Mouse (Mus musculus) gastrocnemius, adult 2 months (tissue): ENCODE results near the gene Cdh6. TPM values are rescaled to one million over a fixed set of nuclear protein-coding genes. Genes with fewer than 3 reads are reported as not detected.

ENCODE experiments used
- DNase-seq: peaks from one replicate; pipeline ENCODE4 v3.0.0; 2022
- H3K27ac ChIP-seq: fragments of 200-600 bp; 2 replicates; pipeline ENCODE4 v1.8.1; 2022; ENCODE audit warnings: mild to moderate bottlenecking
- H3K4me3 ChIP-seq: fragments of 200-600 bp; 2 replicates; pipeline ENCODE4 v1.8.1; 2022; ENCODE audit warnings: mild to moderate bottlenecking, moderate library complexity
- CTCF ChIP-seq: fragments of 200-600 bp; IDR thresholded peaks from 2 replicates; pipeline ENCODE4 v1.8.1; 2022; ENCODE audit warnings: antibody characterized with exemption, mild to moderate bottlenecking, moderate library complexity
- intact Hi-C: fragments of 180-260 bp; cut with DNase I; formaldehyde crosslinking; loops from one replicate; pipeline ENCODE4 v1.15.1; 2025
- long read RNA-seq, 2 experiments: library from polyadenylated mRNA; stranded (forward); transcript quantifications; one replicate each; pipeline ENCODE4 v2.0.0; 2021
- total RNA-seq, 2 experiments: library from RNA; stranded (reverse); gene quantifications; 2 replicates each; pipeline ENCODE4 v1.2.3; 2021

The Cdh6 gene
- total RNA-seq = under 1 TPM; 0.15 to 0.31 TPM
- long read RNA-seq, experiment 1 = 0 reads
- long read RNA-seq, experiment 2 = 0 reads

DNA sequence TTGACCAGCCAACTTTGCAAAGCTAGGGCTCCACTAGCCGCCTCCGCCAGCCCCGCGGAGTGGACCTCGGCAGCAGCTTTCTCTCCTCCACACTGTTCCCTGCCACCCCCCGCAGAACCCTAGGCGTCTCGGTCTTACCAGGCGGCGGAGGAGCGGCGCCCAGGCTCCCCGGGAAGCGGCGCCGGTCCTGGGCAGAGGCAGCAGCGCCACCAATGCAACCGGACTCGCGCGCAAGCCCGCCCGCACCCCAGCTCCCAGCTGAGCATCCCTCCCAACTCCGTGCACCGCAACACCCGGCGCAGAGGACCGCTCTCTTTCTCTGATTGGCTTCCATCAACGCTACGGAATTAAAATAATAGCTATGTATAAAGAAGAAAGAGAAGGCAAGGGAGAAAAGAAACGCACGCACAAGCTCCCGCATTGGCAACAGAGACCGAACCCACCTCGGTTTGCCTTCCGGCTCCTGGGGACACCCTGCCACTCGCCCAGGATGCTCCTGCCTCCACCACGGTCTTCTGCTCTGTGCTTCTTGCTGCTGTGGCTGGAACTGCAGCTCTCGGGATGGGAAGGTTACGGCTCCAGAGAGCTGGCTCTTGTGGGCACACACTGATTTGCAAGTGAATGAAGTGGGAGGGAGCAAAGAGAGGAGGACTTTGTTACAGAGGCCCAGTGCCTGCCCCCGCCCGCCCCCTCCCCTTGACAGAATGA lies at the start of gene Cdh6:
TSS of gene Cdh6 (minus strand) at position 605 of the 708 bp plus-strand sequence.
- intact Hi-C loops = no loop called here
- peak; percentile 42 for DNase-seq
- H3K27ac ChIP-seq = peak within 1 kb of the TSS; percentile 16; the same call in 1 of the 2 replicates
- no peak for TF ChIP-seq CTCF
- H3K4me3 ChIP-seq = peak within 1 kb of the TSS; percentile 70

DNA sequence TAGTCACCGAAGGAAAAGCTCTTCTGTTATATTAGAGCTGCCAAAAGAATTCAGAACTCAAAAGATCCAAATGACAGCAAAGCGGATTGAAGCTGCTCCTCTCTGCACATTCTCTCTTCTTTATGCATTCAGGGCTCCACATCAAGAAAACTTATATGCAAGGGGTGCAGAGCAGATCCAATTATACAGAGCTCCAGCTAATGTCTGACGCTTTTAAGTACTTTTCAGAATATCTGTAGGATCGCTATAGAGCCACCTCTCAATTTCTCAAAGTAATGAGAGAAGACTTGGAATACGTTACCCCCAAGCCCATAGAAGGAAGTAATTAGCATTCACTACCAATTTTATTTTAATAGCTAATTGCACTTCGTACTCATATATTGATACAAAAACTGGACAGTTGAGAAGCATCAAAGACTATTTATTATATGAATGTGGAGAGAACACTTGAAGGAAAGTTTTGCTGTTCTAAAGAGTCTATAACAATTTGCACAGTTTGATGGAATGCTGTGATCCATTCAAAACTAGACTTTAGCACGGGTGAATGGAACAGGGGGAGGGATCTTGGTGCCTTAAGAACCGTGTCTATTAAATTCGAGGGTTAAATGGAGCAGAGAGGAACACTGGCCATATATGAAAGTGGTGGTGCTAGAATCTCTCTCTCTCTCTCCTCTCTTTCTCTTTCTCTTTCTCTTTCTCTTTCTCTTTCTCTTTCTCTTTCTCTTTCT lies 46.4 kb upstream of the Cdh6 start:
- no peak overlapping the region for H3K4me3 ChIP-seq
- H3K27ac ChIP-seq = no peak overlapping the region
- no peak for TF ChIP-seq CTCF
- intact Hi-C loops = no loop called here
- DNase-seq = no peak

DNA sequence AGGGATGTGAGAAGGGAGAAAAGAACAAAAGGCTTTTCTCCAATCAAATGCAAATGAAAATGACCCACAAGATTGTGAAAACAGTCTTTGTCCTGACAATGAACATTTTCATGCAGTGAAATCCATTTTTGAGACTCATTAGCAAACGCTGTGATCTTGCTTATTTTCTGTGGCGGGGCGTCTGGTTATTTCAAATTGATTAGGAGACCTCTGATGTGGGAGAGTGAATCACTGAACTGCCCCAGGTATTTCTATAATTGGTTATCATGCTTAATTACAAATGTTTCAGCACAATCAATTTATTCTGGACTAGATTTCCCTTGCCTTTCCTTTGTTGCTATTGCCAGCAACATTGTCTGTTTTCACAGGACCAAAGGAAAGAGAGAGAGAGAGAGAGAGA lies 44.3 kb upstream of the Cdh6 start:
- Histone ChIP-seq H3K27ac (no peak overlapping the region), H3K4me3 (no peak overlapping the region)
- no peak for TF ChIP-seq CTCF
- DNase-seq = no peak
- intact Hi-C loops = no loop called here

DNA sequence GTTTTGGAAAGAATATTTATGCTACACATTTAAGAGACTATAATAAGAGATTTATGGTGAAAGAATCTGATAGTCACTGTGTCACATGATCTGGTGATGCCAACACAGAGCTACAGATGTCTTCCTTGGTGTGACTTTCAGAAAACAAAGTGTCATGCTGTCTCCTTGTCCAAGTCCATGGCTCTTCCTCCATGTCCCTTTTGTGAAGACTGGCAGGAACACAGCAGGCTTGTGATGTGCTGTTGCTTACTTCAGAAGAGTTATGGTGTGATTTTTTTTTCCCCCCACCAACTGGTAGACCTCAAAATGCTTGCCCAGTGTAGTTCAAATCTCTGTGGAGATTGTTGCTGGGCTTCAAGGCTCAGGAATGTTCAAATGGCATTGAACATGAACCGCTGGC lies 43.7 kb upstream of the Cdh6 start:
- no peak overlapping the region for H3K4me3 ChIP-seq
- no peak for DNase-seq
- TF ChIP-seq CTCF = no peak
- intact Hi-C loops = no loop called here
- H3K27ac ChIP-seq = no peak overlapping the region

DNA sequence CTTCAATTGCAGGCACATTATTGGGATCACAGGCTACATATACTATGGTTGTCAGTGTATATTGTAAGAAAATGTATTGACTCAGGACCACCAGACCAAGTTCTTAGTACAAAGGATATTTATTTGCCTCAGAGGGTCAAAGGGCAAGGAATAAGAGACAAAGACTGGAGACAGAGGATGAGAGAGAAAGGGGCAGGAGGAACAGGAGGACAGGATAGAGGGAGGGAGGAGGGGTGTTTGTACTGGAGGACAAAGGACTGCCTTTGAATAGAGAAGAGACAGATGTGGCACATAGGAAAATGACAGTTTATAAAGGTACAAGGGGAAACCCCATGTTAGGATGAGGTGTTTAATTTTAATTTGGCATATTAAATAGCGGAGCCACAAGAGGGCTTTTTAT lies 39.5 kb upstream of the Cdh6 start:
- intact Hi-C loops = no loop called here
- Histone ChIP-seq H3K4me3 (no peak overlapping the region), H3K27ac (no peak overlapping the region)
- no peak for TF ChIP-seq CTCF
- DNase-seq = no peak

DNA sequence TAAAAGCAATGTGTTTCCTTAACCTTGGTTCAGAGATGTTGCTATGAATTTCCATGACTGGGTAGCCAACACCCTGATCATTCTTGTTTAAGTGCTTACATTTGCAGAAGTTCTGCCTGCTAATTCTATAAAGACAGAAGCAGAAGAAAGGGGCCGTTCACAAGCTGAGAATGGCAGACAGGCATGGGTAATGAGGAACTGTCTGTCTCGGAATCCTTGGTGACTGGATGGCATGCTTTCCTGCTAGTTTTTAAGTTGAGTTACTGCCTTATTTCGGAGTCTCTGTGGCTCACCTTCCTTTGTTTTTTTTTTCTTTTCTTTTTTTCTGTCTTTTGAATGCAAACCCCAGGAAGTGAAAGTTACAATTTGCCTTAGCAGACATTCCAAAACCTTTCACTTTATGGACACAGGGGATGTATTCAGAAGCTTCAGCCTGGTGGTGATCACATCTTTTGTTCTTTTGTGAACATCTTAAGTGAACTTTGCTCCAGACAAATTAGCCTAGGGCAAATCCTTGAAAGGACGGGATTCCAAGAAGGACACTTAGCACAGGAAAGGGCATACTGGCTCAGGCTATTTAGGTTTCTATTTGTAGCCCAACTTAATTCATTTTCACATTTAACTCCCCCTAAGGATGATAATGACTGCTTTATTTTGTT lies 38.7 kb upstream of the Cdh6 start:
- no peak for DNase-seq
- TF ChIP-seq CTCF = no peak
- Histone ChIP-seq H3K4me3 (no peak overlapping the region), H3K27ac (no peak overlapping the region)
- intact Hi-C loops = no loop called here

DNA sequence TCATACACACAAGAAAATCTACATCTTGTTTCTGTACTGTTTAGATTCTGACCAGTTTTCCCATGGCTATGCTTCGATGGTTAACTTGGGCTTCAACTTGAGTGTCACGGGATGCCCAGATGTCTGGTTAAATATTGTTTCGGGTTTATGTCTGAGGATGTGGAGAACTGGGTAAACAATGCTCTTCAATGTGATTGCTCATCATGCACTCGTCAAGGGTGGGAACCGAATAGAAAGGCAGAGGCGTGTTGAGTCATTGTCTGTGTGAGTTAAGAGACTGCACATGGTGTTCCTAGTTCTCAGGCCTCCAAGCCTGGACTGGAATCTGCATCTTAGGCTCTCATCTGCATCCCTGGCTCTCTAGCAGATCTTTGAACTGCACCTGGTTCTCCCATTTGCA lies 36.7 kb upstream of the Cdh6 start:
- TF ChIP-seq CTCF = no peak
- intact Hi-C loops = no loop called here
- H3K4me3 ChIP-seq = no peak overlapping the region

DNA sequence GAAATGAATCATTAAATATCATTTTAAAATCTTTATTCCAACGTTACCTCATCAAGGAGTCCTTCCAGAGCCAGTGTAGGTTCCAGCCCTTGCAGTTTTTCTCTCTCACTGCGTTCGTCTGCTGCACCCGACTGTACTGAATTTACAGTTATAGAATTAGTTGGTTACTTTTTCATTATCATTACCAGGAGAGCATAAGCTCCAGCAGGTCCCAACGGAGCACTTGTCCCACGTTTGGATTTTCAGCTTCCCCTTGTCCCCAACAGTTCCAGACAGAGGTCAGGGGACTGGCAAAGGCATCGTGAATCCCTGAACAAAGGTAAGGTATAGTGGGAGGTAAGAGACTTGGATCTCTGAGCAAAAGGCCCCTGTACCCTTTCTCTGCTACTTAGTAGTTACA lies 35.2 kb upstream of the Cdh6 start:
- no peak for TF ChIP-seq CTCF
- intact Hi-C loops = no loop called here
- Histone ChIP-seq H3K4me3 (no peak overlapping the region), H3K27ac (no peak overlapping the region)
- no peak for DNase-seq

More for the DNA sequence above, 36.7 kb upstream of the Cdh6 start:
- DNase-seq = no peak
- H3K27ac ChIP-seq = no peak overlapping the region

DNA sequence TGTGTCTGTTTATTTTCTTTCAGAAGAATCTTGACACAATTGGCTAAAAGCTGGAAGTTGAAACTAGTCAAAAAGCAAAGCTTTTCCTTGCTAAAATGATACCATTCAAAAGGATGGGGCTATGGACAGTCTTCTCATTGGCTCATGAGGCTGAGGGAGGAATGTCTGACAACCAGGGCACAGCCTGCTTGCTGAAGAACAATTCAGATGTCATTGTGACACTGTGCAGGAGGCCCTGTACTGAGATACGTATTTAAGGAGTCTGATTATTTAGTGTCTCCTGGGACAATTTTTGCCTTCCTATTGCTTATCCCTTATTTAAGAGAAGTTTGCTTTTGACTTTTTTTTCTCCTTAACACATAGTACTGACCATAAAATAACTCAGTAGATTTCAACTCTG lies 22.8 kb upstream of the Cdh6 start:
- intact Hi-C loops = no loop called here
- no peak for TF ChIP-seq CTCF
- H3K27ac ChIP-seq = no peak overlapping the region
- no peak for DNase-seq
- H3K4me3 ChIP-seq = no peak overlapping the region

DNA sequence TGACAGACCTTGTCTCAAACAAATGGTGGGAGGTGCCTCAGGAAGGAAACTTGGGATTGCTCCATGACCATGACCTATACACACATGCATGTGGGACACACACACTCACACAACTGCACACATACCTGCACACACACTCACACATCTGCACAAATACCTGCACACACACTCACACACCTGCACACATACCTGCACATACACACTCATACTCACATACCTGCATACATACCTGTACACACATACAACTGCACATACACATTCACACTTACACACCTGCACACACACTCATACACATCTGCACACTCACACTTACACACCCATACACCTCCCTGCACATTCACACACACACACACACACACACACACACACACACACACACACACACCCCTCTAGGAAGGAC lies 20.6 kb upstream of the Cdh6 start:
- intact Hi-C loops = no loop called here
- no peak for DNase-seq
- no peak for TF ChIP-seq CTCF
- no peak overlapping the region for H3K4me3 ChIP-seq
- H3K27ac ChIP-seq = no peak overlapping the region

DNA sequence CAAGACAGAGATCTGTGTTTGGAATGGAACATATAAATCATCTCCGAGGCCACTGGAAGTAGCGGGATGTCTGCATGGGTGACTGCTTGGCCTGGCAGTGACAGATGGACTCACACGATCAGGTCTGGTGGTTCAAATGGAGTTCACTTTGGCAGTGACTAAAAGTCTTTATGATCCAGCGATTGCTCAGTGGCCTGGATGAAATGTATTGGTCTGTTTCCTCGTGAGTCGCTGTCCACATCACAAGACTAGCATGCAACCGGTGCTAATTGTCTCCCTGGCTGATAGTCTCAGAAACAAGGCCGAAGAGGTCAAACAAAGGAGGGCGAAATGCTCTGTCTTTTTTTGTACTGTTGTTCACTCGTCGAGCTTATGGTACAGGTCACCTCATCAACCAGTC lies 19.6 kb upstream of the Cdh6 start:
- no peak for TF ChIP-seq CTCF
- H3K27ac ChIP-seq = no peak overlapping the region
- no peak for DNase-seq
- intact Hi-C loops = no loop called here
- H3K4me3 ChIP-seq = no peak overlapping the region

DNA sequence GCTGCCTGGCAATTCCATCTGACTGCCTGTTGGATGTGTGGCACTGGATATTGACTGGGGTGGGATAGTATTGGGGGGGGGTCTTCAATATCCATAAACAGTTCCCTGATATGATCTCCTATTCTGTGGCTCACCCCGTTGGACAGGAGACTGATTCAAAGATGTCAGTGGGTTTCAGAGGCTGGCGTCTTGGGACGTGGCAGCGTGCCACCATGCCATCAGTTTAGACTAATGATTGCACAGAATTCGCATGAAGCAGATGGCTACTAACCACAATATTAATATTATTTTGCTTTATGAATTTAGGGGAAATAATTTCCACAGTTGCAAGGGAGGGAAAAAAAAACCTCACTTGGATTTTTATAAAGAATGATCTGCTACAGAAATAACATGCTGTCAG lies 10.2 kb upstream of the Cdh6 start:
- no peak for TF ChIP-seq CTCF
- intact Hi-C loops = no loop called here
- Histone ChIP-seq H3K27ac (no peak overlapping the region), H3K4me3 (no peak overlapping the region)
- DNase-seq = no peak

DNA sequence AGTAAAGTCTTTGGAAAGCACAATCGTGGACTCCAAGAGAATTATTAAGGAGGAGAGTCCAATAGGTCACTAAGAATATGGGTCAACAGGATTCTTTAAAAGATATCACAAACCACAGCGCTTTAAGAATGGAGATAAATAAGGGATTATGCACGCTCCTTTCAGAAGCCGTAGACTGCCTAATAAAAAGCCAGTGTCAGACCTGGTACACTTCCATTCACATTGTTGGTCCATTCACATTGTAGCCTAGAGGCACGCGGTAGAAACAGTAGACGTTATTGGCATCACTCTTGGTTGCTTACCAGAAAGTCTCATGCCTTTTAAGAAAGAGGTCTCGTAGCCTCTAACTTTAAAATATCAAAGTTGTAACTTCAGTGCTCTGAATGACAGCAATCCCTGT lies 8.0 kb upstream of the Cdh6 start:
- intact Hi-C loops = no loop called here
- no peak for DNase-seq
- Histone ChIP-seq H3K27ac (no peak overlapping the region), H3K4me3 (no peak overlapping the region)
- no peak for TF ChIP-seq CTCF
